Mouse (Mus musculus): Measurements from ENCODE around the gene Pdzd4. TPM values are rescaled to one million over a fixed set of nuclear protein-coding genes. Genes with fewer than 3 reads are reported as not detected.

The Pdzd4 gene
- polyA plus RNA-seq (2017; shearing (Covaris generic)), result under 1 TPM; 0.11 to 0.13 TPM

DNA sequence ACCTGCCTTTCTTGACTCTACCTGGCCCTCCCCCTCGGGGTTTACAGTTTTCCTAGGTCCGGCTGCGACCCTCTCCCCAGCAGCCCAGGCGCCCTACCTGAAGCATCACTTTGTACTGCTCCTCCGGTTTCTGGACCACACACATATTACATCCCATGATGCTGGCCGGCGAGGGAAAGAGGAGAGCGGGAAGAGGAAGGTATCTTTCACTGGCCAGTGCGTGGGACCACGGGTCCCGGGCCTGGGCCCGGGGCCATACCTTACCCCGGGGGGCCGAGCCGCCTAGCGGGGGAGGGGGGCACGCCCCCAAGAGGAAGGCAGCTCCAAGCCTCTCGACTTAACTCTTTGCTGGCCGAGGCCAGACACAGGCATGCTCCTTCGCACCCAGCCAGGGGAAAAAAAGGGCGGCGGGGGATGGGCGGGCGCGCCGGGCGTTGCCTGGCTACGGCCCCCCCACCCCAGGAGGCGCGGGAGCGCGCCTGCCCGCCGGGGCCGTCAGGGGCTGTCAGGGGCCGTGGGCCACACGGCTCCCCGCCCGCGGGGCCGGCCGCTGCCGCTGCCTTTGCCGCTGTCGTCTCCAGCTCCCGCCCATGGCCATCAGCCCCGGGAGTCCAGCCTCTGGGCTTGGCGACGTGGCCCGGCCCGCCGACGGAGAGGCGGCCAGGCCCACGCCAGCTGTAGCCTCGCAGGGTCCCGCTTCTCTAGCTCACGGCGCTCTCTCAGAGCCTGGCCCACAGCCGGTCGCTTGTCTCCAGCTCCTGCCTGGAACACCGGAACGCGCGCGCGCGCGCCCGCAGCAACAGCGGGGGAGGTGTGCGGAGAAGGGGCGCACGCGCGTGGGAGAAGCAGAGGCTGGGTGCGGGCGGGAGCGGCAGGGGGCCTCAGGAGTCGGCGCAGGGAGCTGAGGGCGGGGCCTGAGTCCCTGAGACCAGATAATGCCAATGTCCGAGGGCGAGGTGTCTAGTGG is at the start of gene Pdzd4:
Gene Pdzd4 (minus strand): TSS at position 785 of the 967 bp plus-strand sequence.
- ATAC-seq, result no peak

GRCm38 (mm10) chrX:73871956-73872355 is 47.2 kb upstream of the Pdzd4 start:
- no peak for ATAC-seq

DNA sequence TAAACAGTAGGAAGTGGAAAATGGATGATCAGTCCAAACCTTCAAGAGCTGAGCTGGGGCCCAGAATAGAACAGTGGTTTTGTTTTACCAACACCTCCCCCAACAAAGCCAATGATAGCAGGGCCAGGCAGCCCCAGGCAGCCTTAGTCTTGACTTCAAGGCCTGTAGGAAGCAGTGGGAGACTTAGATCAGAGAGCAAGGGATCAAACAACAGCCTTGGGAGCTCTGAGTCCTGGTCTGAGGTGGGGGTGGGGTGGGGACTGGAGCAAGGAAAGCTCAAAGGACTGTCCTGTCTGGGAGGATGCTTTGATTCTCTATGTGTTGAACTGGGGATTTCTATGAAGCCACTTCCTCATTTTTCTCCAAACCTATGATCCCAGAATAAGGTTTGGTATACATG is 46.7 kb upstream of the Pdzd4 start:
- no peak for ATAC-seq

DNA sequence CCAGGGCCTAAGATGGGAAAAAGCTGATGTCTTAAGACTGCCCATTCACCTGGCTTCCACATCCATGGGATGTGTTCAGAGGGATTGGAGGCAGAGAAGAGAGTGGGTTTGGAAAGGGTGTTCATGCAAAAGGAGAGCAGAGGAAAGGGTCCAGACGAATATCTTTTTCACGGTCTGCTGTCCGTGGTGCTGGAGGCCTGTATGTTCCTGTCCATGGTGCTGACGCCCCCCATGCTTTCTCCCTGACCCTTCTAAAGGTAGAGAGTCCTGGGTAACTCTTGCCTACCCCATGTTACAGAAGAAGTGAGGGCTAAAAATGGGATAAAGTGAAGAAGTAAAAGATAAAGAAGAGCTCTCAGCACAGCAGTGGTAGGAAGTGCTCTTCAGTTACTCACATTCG is 44.6 kb upstream of the Pdzd4 start:
- ATAC-seq, result no peak

GRCm38 (mm10) chrX:73867852-73868251 is 43.1 kb upstream of the Pdzd4 start:
- no peak for ATAC-seq

- no peak for ATAC-seq
Observed at GRCm38 (mm10) chrX:73867256-73867655, 42.5 kb upstream of the Pdzd4 start.

DNA sequence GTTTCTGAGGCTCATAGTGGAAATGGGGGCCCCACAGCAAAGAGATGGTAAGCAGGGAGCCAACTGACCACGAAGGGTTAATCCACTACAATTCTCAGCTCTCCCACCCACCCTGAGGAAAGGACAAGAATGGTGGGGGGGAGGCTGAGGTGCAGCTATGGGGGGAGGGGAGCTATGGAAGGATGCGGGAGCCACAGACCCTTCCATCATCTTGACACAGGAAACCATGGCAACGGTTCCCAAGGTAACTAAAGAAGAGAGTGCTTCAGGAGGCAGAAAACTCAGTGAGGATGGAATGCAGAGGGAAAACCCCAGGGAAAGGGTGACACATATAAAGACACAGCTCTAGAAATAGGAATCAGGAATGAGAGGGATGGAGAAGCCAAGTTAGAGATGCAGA is 39.9 kb upstream of the Pdzd4 start:
- no peak for ATAC-seq

DNA sequence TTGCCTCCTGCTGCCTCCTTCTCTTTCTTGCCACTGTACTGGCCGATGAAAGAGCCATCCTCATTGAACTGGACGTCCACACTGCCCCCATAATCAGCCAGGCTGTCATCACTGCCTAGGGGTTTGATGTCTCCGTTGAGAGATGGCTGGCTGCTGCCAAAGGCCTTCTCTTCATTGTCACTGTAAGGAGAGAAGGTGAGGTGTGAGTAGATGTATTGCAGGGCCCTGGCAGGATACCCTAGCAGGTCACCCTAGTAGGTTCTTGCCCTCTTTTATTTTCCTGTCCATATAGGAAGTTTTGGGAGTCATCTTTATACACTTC is 30.3 kb upstream of the Pdzd4 start:
- no peak for ATAC-seq

DNA sequence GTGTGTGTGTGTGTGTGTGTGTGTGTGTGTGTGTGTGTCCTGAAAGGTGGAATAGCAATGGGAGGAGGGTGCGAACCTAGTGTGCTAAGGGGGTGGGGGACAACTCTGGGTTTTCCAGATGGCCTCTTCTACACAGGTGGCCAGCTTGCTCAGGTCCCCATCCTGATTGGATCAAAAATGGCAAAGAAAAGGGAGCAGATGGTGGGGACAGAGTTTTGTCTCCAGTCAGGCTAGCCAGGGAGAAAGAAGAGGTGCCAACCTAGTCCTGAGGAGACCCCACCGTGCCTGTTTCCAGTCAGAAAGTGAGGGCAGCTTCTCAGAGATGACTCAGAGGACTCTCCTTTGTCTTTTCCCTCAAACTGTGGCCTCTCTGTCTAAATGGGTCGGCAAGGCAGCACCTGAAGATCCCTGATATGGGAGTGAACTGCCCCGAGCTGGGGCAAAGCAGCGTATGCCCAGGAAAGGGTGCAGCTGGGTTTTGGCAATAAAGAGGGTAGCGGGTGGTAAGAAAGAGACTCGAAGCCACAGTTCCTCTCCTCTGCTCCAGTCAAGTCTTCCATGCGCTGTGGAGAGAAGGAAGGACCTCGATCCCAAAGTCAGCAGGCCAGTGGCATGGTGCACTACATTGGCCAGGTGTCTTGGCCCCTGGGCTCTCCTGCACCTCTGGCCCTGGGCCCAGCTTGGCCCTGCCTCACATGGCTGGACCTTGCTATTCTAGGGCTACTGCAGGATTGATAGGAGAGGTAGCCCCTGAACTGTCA is 29.7 kb upstream of the Pdzd4 start:
- ATAC-seq, result no peak

DNA sequence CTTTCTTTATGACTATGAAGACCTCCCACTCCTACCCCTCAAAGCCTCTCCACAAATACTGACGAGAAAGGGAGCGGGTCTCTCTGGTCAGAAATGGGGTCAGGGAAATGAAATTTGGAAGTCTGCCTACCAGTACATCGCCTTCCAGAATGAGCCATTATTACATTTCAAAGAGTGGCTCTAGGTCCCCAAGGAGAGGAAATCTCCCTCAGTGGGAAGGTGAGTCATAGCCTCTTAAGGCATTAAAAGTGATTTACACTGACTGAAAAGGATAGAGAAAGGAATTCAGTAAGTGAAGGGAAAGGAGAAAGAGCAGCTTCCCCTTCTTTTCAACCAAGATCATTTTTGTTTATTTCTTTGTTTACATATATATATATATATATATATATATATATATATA is 11.9 kb upstream of the Pdzd4 start:
- ATAC-seq, result no peak

- no peak for ATAC-seq
Observed at GRCm38 (mm10) chrX:73835731-73836130, 11.0 kb upstream of the Pdzd4 start.

DNA sequence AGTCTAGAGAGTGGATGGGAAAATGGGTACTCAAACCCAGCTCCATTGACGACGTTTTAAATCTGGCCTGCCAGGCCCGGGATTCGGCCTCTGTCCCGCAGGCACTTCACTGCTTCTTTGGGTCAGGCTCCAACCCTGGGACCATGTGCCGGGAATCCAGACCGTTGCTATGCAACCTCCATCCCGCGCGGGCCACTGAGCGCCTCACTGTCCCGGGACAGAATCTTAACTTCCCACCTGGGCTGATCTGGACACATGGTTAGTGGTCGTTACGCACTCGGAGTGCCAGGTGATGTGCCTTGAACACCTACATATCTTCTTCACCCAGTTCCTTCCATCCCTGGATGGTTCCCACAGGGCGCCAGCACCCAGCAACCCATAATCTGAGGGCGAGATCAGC is 1.0 kb downstream of the Pdzd4 start:
- ATAC-seq, result no peak

DNA sequence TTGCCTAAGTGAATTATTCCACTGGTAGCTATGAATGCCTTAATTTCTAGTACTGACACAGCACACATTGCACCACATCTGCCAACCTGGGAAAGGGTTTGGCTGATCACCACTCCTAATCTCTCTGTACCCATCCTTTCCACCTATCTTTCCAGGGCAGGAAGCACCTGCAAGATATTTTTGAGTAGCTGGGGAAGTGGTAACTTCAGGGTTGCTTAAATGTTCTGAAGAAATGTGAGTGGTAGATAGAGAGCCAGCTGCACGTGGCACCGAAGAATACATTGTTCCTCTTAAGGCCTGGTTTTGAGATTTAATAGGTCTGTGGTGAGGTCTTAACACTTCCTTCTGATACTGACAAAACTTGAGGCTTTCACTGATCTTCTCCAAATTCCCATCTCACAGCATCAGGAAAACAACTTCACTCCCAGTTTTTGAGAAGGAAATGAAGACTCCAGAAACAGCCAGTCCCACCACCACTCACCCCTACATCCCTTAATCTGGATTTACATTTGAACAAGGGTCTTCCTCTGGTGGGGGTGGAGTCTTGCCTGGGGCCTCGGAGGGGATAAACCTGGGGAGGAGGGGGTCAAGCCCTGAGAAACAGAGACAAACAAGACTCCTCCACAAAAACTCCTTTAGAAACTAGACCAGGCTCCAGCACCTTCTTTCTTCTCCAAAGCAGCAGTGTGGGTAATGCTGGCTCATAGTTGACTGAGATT is 8.0 kb downstream of the Pdzd4 start:
- no peak for ATAC-seq

- no peak for ATAC-seq
Observed at GRCm38 (mm10) chrX:73815072-73815471, 9.7 kb downstream of the Pdzd4 start.

DNA sequence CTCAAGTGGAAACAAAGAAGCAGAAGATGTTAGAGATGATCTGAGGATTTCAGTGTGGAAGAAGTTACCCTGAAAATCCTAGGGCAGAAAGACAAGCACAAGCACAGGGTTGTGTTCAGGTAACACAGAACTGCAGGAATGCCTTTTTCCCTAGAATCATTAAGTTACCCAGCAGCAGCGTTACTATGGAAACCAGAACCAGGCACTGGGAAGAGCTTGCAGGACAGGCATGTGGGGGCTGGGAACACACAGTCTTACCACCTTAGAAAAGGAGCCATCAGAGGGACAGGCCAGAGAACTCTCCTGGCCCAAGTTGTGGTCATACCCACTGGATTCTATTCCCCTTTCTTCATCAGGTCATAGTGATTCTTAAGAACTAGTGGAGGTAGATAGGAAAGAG is 19.0 kb downstream of the Pdzd4 start:
- ATAC-seq, result no peak

DNA sequence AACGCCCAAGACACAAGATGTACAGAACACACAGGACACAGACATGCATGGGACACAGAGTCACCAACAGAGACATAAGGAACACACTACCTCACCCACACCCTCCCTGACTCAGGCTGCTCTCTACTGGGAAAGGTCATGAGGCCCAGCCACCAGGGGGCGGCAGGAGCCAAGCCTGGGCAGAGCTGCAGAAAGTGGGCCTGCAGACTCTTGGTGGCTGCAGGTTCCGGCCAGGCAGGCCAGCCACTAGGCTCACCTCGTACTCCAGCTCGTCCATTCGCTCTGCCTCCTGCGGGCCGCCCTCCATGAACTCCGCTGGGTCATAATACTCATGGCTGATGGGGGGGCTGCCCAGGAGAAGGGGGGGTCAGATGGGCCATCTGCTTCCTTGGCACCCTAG is 26.3 kb downstream of the Pdzd4 start:
- ATAC-seq, result peak; percentile 61

- ATAC-seq, result no peak
Observed at GRCm38 (mm10) chrX:73797511-73797910, 27.3 kb downstream of the Pdzd4 start.

DNA sequence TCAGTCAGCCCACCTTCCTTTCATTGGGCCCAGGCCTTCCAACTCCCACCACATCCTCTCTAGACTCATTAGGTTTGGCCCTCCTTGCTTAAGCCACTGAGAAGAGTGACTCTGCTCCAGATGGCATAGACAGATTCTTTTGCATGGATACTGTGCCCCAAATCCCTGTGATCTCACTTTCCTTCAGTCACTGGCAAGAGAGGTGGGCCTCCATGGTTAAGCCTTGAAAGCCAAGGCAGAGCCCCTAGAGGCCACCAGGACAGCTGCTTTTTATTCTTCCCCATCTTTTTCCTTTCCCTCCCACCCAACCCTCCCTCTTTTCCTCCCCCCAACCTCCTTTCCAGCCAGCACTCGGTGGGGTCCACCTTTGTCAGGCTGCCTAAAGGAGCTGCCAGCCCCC is 31.3 kb downstream of the Pdzd4 start:
- no peak for ATAC-seq

GRCm38 (mm10) chrX:73793039-73793438 is 31.7 kb downstream of the Pdzd4 start:
- ATAC-seq, result no peak

DNA sequence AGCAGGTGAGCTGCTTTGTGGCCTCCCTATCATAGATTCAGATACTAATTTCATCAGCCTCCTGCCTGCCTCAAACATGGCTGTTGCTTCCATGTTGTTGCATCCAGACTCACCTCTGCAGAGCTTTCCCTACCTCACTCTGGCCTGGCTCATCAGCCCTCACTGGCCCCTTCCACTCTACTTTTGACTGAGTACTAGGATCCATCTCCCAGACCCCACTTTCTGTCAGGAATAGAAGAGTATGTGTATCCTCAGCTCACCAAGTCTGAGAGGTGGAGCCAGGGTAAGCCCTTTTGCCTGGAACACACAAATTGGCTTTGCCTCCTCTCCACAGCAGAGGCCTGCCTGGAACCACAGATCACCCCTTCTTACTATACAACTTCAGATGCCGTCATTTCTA is 36.3 kb downstream of the Pdzd4 start:
- ATAC-seq, result no peak

DNA sequence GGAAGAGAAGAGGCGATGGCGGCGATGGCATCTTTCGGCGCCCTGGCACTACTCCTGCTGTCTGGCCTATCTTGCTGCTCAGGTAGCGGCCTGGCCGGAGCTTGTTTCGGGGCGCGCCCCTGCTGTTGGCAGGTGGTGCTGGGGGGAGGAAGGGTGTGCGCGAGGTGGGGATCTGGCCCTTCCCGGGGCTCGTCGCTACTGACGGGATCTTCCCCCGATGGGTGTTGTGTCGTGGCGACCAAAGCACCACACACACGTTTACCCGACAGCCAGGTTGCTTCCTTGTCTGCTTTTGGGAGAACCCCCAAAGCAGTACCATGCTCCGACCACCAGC is 37.6 kb downstream of the Pdzd4 start:
- peak; percentile 20 for ATAC-seq

DNA sequence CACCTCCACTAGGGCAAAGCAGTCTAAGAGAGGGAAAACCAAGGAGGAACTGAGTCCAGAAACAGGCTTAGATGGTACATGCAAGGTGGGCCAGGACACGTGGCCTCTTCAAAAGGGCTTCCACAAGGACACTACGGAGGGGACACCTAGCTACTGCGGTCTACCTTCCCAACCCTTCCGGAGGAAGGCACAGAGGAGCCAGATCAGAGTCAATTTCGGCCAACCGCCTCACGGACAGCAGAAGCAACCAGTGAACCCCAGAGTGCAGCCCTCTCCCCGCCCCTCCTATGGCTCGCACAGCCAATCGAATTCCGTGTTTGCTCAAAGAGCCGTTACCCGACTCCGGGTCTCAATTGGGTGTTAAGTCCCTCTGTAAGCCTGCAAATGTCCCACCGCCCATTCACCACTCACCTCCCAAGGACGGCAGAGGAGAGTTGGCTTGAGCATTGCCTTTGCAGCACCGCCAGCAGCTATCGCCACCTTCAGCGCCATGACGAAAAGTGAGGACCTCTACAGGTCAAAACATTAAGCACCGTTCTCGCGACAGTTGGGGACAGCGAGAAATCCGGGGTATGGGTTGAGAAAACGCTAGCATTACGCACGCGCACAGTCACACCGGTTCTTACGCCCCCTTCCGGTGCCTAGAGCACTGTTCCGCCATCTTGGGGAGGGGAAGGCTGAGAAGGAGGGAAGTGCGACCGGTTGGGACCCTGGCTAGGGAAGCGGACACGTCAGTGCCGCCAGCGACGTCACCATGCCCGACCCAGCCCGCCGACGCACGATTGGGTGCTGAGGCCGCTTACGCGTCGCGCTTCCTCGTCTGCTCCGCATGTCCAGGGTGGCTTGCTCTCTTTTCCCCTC is 38.2 kb downstream of the Pdzd4 start, which contains the start of the genes Idh3g and Ssr4:
Gene Idh3g (minus strand): TSS at position 534 of the 861 bp plus-strand sequence.
Gene Ssr4 (plus strand): TSS at position 665 of the 861 bp plus-strand sequence.
- ATAC-seq, result peak; percentile 88

All from activated CD4-positive, CD25-positive, alpha-beta regulatory T cell, adult 4 months (primary cell).